Mouse (Mus musculus): ENCODE results near the gene Tnfrsf8.

Gene Tnfrsf8

GRCm38 (mm10) chr4:145267631-145268110 lies 47.3 kb downstream of the Tnfrsf8 start:
- no peak for DNase-seq

- DNase-seq: no peak
Observed at GRCm38 (mm10) chr4:145266505-145266904, 48.5 kb downstream of the Tnfrsf8 start.

- DNase-seq: no peak
Observed at GRCm38 (mm10) chr4:145264761-145265160, 50.2 kb downstream of the Tnfrsf8 start.

GRCm38 (mm10) chr4:145263583-145263982 lies 51.4 kb downstream of the Tnfrsf8 start:
- no peak for DNase-seq

GRCm38 (mm10) chr4:145260802-145261201 lies 54.2 kb downstream of the Tnfrsf8 start:
- no peak for DNase-seq

- DNase-seq: no peak
Observed at GRCm38 (mm10) chr4:145257751-145258434, 57.1 kb downstream of the Tnfrsf8 start.

- DNase-seq: no peak
Observed at GRCm38 (mm10) chr4:145256144-145256543, 58.8 kb downstream of the Tnfrsf8 start.

GRCm38 (mm10) chr4:145254418-145254817 lies 60.5 kb downstream of the Tnfrsf8 start:
- DNase-seq: no peak

- no peak for DNase-seq
Observed at GRCm38 (mm10) chr4:145252611-145253010, 62.4 kb downstream of the Tnfrsf8 start.

- DNase-seq: no peak
Observed at GRCm38 (mm10) chr4:145251546-145251945, 63.4 kb downstream of the Tnfrsf8 start.

GRCm38 (mm10) chr4:145250002-145250401 lies 65.0 kb downstream of the Tnfrsf8 start:
- DNase-seq: no peak

- no peak for DNase-seq
Observed at GRCm38 (mm10) chr4:145247556-145247955, 67.4 kb downstream of the Tnfrsf8 start.

- peak; percentile 62 for DNase-seq
Observed at GRCm38 (mm10) chr4:145246173-145247011, 68.6 kb downstream of the Tnfrsf8 start, which contains the start of gene Tnfrsf1b. Tnfrsf1b (minus strand) TSS chr4:145246870.

- no peak for DNase-seq
Observed at GRCm38 (mm10) chr4:145245581-145245980, 69.4 kb downstream of the Tnfrsf8 start.

- DNase-seq: no peak
Observed at GRCm38 (mm10) chr4:145244676-145245075, 70.3 kb downstream of the Tnfrsf8 start.

GRCm38 (mm10) chr4:145242719-145243350 lies 72.1 kb downstream of the Tnfrsf8 start:
- DNase-seq: no peak

- DNase-seq: no peak
Observed at GRCm38 (mm10) chr4:145240723-145241231, 74.2 kb downstream of the Tnfrsf8 start.

- DNase-seq: peak; percentile 27
Observed at GRCm38 (mm10) chr4:145239049-145239830, 75.7 kb downstream of the Tnfrsf8 start.

- no peak for DNase-seq
Observed at GRCm38 (mm10) chr4:145236027-145236426, 78.9 kb downstream of the Tnfrsf8 start.

- DNase-seq: no peak
Observed at GRCm38 (mm10) chr4:145233487-145234228, 81.3 kb downstream of the Tnfrsf8 start.

GRCm38 (mm10) chr4:145231732-145232131 lies 83.2 kb downstream of the Tnfrsf8 start:
- no peak for DNase-seq

GRCm38 (mm10) chr4:145230647-145231046 lies 84.3 kb downstream of the Tnfrsf8 start:
- DNase-seq: no peak

Data from embryo, embryonic 11 days (tissue).